Mouse (Mus musculus) retina, postnatal 1 day (tissue): ENCODE data around the gene Gm17019.
"Not testable (repeated sequence)": the region's sequence is repeated elsewhere in the genome, so short reads cannot be mapped to it uniquely, and the experiment has no call there.

Experiments
- DNase-seq: peaks from one replicate; pipeline ENCODE4 v3.0.0-alpha.2; 2012

The Gm17019 gene

DNA sequence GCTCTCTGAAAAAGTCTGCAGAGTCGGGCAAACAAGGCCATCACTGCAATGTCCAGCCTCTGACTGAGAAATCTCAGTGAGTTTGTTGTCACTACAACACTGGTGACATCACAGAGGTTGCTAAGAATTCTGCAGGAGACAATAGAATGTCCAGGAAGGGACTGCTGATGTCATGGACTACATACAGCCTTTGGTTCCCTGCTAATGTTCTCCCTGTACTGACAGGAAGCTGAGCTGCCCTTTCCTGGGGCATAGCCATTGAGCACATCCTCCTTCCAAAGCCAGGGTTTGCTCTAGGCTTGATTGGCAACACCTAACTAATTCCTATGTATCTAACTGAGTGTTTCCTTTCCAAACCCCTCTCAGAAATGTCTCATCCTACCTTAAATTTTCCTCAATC, at the start of gene Gm17019:
Gm17019 (minus strand) TSS at position 101 of the 400 bp plus-strand sequence.
- not testable (repeated sequence) for DNase-seq

DNA sequence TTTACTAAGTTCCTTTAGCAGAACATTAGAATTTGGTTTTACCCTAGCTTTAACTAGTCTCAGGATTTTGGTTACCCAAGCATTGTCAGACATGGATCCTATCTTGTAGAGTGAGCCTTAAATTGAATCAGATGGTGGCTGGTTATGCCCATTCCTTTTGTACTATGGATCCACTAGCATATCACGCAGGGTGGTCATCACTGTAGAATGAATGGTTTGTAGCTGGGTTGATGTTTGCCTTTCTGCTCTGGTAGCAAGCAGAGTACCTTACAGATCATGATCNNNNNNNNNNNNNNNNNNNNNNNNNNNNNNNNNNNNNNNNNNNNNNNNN, 29.6 kb upstream of the Gm17019 start:
- not testable (repeated sequence) for DNase-seq

DNA sequence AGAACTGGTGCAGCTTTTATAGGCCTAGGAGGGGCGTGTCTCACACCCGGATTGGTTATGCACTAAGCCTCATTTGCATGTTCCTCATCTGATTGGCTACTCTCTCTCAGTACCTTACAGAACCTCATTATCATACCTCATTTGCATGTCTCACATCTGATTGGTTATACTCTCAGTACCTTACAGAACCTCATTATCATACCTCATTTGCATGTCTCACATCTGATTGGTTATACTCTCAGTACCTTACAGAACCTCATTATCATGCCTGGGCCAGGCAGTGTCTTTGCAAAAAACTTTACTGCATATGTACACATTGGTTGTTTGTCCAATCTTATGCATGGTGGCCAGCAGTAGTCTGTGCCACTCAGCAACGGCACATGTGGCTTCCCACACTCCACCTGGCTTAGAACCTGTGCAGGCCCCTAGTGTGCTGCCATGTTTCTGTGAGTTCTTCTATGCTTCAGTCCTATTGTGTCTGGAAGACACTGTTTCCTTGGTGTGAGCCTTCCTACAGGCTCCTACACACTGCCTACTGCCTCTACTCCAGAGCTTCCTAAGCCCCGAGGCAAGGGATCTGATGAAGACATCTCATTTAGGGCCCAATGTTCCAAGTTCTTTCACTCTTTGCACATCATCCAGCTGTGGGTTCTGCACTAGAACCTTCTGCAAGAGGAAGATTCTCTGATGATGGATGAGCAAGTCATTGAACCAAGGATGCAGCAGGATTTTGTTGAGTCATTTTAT, 29.0 kb upstream of the Gm17019 start:
- not testable (repeated sequence) for DNase-seq

DNA sequence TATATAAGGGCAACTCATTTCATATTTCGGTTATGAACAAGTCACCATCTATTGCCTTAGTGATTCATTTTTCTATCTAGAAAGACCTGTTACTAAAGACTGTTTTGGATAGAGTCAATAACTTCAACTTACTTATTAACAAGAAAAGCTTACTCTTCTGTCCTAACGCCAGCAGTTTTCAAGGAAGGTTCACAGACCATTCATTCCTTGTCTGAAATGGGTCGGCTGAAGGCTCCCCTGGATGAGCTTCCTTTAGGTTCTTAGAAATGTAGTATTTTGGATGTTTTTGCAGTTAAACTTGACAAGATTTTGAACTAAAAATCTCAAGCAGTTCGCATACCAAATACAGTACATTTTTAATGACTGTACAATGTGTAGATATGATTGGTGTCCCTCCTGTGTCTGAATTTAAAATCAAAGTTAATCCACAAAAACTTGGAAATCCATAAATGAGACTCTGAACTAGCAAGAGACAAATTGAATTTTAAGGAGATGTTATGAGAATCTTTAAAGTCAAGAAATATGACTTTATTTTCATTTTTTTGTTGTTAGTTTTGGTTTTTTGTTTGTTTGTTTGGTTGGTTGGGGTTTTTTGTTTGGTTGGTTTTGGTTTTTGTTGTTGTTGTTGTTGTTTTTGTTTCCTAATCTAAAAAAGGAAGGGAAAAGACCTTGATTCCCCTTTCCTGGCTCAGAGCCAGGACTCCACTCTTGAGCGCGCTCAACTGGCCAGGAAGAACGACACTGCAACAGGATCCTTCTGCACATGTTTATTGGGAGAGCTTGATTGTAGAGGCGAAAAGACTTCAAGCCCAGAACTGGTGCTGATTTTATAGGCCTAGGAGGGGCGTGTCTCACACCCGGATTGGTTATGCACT, 21.6 kb upstream of the Gm17019 start:
- not testable (repeated sequence) for DNase-seq

DNA sequence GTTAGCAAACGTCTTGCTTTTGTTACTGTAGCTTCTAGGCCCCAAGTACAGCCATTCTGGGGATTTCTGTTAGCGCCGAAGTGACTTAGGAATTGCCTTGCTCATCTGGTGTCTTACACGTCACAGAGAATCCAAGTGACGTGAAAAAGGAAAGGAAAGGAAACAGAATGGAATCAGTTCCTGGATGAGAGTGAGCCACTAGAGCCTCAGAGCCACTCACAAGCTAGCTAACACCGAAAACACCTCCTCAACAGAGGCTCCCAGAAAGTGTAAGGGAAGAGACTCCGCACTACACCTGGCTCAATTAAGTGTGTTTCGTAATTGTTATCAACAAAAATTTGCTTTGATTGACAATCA, 20.8 kb upstream of the Gm17019 start:
- DNase-seq, result not testable (repeated sequence)

DNA sequence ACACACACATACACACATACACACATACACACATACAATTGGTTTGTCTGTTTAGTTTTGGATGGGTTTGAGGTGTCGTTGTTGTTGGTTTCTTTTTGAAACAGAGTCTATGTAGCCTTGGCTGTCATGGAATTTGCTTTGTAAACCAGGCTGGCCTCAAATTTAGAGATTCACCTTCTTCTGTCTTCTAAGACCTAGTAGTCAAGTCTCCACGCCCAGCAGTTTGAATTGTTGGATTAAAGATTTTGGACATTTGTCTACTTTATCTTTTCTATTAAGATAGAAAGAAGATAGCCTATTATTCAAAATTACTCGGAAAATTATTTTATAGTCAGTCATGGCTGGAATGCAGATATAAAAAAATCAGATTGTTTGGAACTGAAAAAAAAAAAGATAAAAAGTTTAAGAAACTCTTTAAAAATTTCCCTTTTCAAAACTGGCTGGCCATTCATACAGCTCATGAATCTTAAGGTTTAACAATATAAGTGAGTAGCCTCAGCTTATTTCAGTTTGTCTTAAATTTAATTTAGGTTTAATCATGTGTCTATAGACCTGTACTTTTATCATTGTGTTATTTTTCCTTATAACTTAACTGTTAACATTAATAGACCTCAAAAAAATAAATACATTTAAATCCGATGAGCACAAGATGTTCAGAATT, 20.3 kb upstream of the Gm17019 start:
- not testable (repeated sequence) for DNase-seq

DNA sequence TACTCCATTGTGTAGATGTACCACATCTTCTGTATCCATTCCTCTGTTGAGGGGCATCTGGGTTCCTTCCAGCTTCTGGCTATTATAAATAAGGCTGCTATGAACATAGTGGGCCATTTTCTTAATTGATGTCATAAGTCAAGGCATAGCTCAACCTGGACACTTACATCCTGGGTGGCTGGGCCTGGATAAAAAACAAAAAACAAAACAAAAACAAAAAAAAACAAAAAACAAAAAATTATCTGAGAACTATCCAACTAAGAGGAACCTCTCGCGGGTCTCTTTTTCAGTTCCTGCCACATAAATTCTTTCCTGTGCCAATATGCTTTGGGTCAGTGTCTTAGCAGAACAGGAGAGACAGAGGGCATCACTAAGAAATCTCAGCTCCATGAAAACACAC, 18.0 kb upstream of the Gm17019 start:
- not testable (repeated sequence) for DNase-seq

DNA sequence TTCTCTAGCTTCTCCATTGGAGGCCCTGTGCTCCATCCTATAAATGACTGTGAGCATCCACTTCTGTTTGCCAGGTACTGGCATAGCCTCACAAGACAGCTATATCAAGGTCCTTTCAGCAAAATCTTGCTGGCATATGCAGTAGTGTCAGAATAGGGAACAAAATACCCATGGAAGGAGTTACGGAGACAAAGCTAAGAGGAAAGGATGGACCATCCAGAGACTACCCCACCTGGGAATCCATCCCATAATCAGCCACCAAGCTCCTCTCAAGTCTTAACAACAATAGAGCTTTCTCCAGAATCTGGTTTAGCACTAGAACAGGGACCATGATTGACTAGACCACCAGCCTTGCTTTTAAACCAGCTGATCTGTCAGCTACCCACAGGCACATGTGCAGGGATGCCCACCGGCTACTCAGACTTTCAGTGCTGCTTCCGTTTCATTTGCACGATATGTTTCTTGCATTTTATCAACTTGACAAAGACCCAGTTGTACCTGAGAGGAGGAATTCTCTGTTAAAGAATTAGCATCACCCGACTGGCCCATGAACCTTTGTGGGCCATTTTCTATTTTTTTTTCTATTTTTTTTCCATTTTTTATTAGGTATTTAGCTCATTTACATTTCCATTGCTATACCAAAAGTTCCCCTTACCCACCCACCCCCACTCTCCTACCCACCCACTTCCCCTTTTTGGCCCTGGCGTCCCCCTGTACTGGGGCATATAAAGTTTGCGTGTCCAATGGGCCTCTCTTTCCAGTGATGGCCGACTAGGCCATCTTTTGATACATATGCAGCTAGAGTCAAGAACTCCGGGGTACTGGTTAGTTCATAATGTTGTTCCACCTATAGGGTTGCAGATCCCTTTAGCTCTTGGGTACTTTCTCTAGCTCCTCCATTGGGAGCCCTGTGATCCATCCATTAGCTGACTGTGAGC, 12.3 kb upstream of the Gm17019 start:
- not testable (repeated sequence) for DNase-seq

DNA sequence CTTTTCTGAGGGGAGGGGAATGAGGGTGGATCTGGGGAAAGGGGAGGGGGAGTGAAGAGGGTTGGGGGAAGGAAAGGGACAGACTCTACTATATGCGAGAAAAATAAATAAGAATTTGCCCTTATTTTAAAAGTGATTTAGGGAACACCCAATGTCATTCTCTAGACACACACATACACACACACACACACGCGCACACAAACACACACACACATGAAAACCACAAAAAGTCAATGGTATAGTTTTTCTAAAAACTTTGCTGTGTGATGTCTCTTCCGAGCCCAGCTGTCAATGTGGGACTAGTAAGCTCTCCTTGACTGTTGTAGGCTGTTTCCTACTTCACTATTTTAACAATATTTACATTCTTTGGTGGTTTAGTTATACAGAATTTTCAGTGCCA, 8.0 kb upstream of the Gm17019 start:
- DNase-seq, result not testable (repeated sequence)

DNA sequence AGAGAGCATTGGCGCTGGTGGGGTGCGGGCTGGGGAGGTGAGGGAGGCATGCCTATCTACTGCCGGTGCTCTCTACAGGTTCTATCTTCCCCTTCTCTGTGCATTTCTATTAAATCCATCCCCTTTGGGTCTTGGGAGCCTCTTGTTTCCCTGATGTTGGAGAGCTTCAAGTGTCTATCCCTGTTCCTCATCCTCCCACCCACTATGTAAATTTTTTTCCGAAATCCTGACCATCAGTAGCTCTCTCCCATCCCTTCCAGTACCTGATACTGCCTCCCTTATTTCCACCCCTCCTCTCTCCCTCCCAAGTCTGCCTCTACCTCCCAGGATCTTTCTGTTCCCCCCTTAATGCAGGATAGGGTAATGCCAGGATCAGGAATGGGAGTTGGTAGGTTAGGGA, 7.2 kb upstream of the Gm17019 start:
- not testable (repeated sequence) for DNase-seq

DNA sequence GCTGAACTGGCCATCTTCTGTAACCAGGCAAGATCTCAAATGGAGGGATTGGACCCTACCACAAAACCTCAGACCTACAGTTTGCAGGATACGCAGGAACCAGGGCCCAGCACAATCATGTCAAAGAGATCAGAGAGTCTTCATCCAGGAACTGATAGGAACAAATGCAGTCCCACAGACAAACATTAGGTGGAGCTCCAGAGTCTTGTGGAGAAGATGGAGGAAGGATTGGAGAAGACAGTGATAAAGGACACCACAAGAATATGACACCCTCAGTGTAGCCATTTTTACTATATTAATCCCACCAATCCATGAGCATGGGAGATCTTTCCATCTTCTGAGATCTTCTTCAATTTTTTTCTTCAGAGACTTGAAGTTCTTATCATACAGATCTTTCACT, 8.5 kb downstream of the Gm17019 start:
- not testable (repeated sequence) for DNase-seq

DNA sequence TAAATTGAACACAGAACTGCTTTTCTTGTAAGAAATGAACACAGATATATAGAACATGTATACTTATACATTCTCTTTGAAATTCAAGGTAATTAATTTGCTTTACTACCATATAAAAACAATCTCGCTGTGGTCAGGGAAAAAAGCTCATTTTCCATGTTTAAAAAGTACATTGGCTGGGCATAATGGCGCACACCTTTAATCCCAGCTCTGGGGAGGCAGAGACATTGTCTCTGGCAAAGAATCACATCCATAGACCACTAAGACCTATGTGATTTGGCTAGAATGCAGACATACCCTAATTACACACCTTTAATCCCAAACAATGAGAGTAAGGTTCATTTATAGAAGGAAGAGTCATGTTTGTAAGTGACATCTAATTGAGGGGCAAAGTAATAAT, 12.7 kb downstream of the Gm17019 start:
- not testable (repeated sequence) for DNase-seq

DNA sequence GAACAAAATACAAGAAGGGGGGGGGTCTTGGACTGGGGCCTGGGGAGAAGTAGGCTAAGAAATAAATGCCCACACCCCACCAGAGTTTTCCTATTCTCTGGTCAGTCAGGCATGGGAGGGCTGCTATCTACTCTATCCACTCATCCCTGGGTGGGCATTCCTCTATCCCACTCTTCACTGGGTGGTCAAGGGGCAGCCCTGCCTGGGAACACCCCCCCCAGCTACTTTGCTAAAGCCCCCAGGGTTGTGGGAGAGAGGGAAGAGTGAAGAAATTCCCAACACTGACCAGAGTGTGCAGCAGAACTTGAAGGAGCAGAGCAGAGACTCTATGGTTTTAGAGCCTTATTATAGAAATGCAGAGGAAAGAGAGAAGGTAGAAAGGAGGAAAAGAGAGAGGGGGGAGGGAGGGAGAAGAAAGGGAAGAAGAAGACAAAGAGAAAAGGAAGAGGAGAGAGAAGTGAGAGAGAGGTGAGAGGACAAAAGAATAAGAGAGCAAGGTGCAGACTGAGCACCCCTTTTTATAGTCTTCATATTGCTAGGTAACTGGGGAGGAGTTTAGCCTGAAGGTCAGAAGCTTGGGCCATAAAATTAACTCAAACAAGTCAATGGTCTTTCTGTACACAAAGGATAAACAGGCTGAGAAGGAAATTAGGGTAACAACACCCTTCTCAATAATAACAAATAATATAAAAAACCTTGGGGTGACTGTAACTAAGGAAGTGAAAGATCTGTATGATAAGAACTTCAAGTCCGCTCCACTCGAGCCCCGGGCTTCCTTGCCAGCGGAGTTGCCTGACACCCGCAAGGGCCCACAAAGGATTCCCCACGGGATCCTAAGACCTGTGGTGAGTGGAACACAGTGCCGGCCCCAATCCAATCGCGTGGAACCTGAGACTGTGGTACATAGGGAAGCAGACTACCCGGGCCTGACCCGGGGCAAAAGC, 21.9 kb downstream of the Gm17019 start:
- not testable (repeated sequence) for DNase-seq

DNA sequence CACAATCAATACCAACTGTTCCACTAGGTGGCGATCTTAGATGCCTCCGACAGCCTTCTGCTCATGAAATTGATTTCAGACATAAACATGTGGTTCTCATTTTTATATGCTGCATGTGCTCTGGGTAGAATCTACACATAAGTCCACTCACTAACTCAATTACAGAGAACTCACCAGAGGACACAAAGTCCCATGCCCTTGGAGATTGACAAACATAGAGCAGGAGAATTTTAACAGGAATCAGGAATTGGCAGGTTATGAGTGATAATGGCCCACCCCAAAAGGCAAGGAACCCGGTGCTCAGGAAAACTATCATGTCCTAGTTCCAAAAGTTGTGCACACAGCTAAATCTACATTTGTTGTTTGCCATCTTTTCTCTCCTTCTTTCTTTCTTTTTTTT, 25.9 kb downstream of the Gm17019 start:
- DNase-seq, result not testable (repeated sequence)

DNA sequence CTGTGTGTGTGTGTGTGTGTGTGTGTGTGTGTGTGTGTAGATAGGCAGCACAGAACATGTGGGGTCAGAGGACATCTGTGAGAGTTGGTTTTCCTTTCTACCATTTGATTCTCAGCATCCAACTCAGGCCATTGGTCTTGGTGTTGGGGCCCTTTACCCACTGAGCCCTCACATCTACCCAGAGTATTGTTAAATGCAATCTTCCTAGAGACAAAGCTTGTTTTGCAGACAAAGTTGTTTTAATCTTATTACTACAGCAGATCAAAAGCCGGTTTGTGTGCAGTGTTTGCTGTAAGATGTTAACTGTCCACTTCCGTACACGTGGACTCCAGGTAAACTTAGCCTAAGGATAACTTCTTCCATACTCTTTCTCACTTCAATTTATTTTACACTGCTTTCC, 26.5 kb downstream of the Gm17019 start:
- not testable (repeated sequence) for DNase-seq

DNA sequence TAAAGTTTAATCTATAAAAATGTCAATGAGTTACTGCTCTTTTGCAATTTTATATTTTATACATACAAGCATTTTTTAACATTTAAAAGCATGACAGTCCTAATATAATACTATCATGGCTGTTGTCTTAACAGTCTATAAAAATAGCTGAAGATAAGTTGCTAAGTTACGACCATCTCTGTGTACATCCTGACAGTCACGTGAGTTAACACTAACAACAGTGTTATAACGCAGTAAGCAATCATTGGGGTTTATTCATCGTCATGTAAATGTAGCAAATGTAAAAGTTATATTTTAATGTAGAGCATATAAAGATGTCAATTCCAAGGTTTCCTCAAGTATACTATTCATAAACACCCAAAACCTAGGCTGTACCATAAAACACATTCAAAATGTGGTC, 27.2 kb downstream of the Gm17019 start:
- DNase-seq, result not testable (repeated sequence)

DNA sequence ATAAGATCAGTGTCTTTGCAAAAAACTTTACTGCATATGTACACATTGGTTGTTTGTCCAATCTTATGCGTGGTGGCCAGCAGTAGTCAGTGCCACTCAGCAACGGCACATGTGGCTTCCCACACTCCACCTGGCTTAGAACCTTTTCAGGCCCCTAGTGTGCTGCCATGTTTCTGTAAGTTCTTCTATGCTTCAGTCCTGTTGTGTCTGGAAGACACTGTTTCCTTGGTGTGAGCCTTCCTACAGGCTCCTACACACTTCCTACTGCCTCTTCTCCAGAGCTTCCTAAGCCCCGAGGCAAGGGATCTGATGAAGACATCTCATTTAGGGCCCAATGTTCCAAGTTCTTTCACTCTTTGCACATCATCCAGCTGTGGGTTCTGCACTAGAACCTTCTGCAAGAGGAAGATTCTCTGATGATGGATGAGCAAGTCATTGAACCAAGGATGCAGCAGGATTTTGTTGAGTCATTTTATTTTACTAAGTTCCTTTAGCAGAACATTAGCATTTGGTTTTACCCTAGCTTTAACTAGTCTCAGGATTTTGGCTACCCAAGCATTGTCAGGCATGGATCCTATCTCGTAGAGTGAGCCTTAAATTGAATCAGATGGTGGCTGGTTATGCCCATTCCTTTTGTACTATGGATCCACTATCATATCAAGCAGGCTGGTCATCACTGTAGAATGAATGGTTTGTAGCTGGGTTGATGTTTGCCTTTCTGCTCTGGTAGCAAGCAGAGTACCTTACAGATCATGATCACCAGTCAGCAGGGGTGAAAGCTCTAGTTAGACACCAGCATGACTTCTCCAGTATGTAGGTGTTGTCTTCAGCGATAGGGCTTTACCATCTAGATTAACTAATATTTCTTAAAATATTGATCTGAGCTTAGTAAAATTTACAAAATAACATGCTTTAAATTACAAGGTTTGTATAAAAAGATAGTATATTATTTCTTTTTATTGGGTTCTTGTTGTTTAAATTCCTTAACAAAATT, 27.9 kb downstream of the Gm17019 start:
- DNase-seq, result not testable (repeated sequence)

DNA sequence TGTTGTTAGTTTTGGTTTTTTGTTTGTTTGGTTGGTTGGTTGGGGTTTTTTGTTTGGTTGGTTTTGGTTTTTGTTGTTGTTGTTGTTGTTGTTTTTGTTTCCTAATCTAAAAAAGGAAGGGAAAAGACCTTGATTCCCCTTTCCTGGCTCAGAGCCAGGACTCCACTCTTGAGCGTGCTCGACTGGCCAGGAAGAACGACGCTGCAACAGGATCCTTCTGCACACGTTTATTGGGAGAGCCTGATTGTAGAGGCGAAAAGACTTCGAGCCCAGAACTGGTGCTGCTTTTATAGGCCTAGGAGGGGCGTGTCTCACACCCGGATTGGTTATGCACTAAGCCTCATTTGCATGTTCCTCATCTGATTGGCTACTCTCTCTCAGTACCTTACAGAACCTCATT, 34.7 kb downstream of the Gm17019 start:
- DNase-seq, result not testable (repeated sequence)

DNA sequence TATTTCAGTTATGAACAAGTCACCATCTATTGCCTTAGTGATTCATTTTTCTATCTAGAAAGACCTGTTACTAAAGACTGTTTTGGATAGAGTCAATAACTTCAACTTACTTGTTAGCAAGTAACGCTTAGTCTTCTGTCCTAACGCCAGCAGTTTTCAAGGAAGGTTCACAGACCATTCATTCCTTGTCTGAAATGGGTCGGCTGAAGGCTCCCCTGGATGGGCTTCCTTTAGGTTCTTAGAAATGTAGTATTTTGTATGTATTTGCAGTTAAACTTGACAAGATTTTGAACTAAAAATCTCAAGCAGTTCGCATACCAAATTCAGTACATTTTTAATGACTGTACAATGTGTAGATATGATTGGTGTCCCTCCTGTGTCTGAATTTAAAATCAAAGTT, 35.2 kb downstream of the Gm17019 start:
- DNase-seq, result not testable (repeated sequence)
